Mouse (Mus musculus): ENCODE measurements around the gene Mctp1. TPM values are rescaled to one million over a fixed set of nuclear protein-coding genes. Genes with fewer than 3 reads are reported as not detected.
"Not testable (repeated sequence)": the region's sequence is repeated elsewhere in the genome, so short reads cannot be mapped to it uniquely, and the experiment has no call there.

Gene Mctp1
- total and polyA plus RNA-seq, 3 experiments, result not detected

GRCm38 (mm10) chr13:76969386-76969785 lies 585.1 kb downstream of the Mctp1 start:
- Histone ChIP-seq H3K27me3 (ENCODE audit: control insufficient read depth in 1 of 2, insufficient read depth in 2 of 2, low read length in 2 of 2) (no peaks in the 10 kb centered on the region), H3K4me3 (ENCODE audit: control insufficient read depth in 1 of 2, insufficient read depth in 1 of 2, low read depth in 2 of 2, low read length in 2 of 2) (no peak overlapping the region), H3K9me3 (replicated peaks; ENCODE audit: insufficient read depth, low read length) (no peaks in the 10 kb centered on the region), H3K4me1 (ENCODE audit: control insufficient read depth in 1 of 2, insufficient read depth in 2 of 2, low read length in 2 of 2) (no peaks in the 10 kb centered on the region; a peak in 1 of 4 replicates), H3K9ac (ENCODE audit: control insufficient read depth, low read depth, low read length, poor library complexity, severe bottlenecking) (no peak overlapping the region), H3K27ac (ENCODE audit: control insufficient read depth, low read depth, low read length) (no peak overlapping the region), H3K36me3 (ENCODE audit: control insufficient read depth in 1 of 2, insufficient read depth in 2 of 2, low read length in 2 of 2) (no peaks in the 10 kb centered on the region), H3K79me2 (ENCODE audit: control insufficient read depth, insufficient read depth, low read length, poor library complexity) (no peaks in the 10 kb centered on the region)
- TF ChIP-seq MEF2A (IDR thresholded peaks at IDR 0.05; ENCODE audit: extremely low read depth, insufficient replicate concordance, low read depth, low read length, poor library complexity, severe bottlenecking), result no peak
- peak; percentile 100 for TF ChIP-seq RAD21 (IDR thresholded peaks at IDR 0.05; ENCODE audit: low read depth, low read length)
- peak; percentile 95 for TF ChIP-seq ZC3H11A (IDR thresholded peaks at IDR 0.05; ENCODE audit: low read depth, low read length)
- TF ChIP-seq ELF1 (IDR thresholded peaks at IDR 0.05; ENCODE audit: low read depth, low read length), result no peak
- TF ChIP-seq CHD2 (IDR thresholded peaks at IDR 0.05; ENCODE audit: low read length), result no peak
- TF ChIP-seq ZNF384 (IDR thresholded peaks at IDR 0.05; ENCODE audit: low read depth, low read length), result no peak
- peak; percentile 74 to 93 (median 76) for TF ChIP-seq CTCF (IDR thresholded peaks at IDR 0.05 in 2 of 3, conservative IDR thresholded peaks at IDR 0.05 in 1 of 3; ENCODE audit: control insufficient read depth in 1 of 3, insufficient read depth in 1 of 3, low read depth in 2 of 3, low read length in 3 of 3, poor library complexity in 1 of 3, severe bottlenecking in 1 of 3)
- no peak for TF ChIP-seq NRF1 (IDR thresholded peaks at IDR 0.05; ENCODE audit: insufficient read depth, low read depth, low read length, poor library complexity, severe bottlenecking)
- no peak for TF ChIP-seq USF1 (IDR thresholded peaks at IDR 0.05; ENCODE audit: low read depth, low read length)
- TF ChIP-seq HCFC1 (IDR thresholded peaks at IDR 0.05; ENCODE audit: low read depth, low read length), result no peak
- no peak for TF ChIP-seq E2F4 (IDR thresholded peaks at IDR 0.05; ENCODE audit: borderline replicate concordance, low read depth, low read length)
- TF ChIP-seq TAL1 (IDR thresholded peaks at IDR 0.05; ENCODE audit: low read length), result no peak
- no peak for TF ChIP-seq TCF12 (IDR thresholded peaks at IDR 0.05; ENCODE audit: low read depth, low read length)
- TF ChIP-seq MAZ (IDR thresholded peaks at IDR 0.05; ENCODE audit: low read depth, low read length), result no peak
- TF ChIP-seq MYC (IDR thresholded peaks at IDR 0.05; ENCODE audit: low read depth, low read length), result no peak
- no peak for TF ChIP-seq ZMIZ1 (IDR thresholded peaks at IDR 0.05; ENCODE audit: low read depth, low read length)
- no peak for TF ChIP-seq MAX (IDR thresholded peaks at IDR 0.05; ENCODE audit: low read length)
- no peak for TF ChIP-seq USF2 (IDR thresholded peaks at IDR 0.05; ENCODE audit: borderline replicate concordance in 1 of 2, insufficient read depth in 1 of 2, low read depth in 1 of 2, low read length in 2 of 2)
- TF ChIP-seq NELFE (IDR thresholded peaks at IDR 0.05; ENCODE audit: low read depth, low read length), result no peak
- TF ChIP-seq GABPA (IDR thresholded peaks at IDR 0.05; ENCODE audit: low read depth, low read length), result no peak
- no peak for TF ChIP-seq EP300 (IDR thresholded peaks at IDR 0.05; ENCODE audit: low read depth in 1 of 2, low read length in 2 of 2)
- no peak for TF ChIP-seq TBP (IDR thresholded peaks at IDR 0.05; ENCODE audit: low read depth, low read length)
- TF ChIP-seq SIN3A (IDR thresholded peaks at IDR 0.05; ENCODE audit: low read length), result peak; percentile 22; the same call in 1 of the 2 replicates
- TF ChIP-seq SMC3 (IDR thresholded peaks at IDR 0.05; ENCODE audit: low read depth, low read length), result peak; percentile 96
- peak; percentile 72 for DNase-seq (ENCODE audit: low read depth, low spot score)

- not testable (repeated sequence) for H3K27me3 ChIP-seq (ENCODE audit: control insufficient read depth in 1 of 2, insufficient read depth in 2 of 2, low read length in 2 of 2); H3K9me3 ChIP-seq (replicated peaks; ENCODE audit: insufficient read depth, low read length); DNase-seq (ENCODE audit: low read depth, low spot score); H3K27ac ChIP-seq (ENCODE audit: control insufficient read depth, low read depth, low read length); H3K36me3 ChIP-seq (ENCODE audit: control insufficient read depth in 1 of 2, insufficient read depth in 2 of 2, low read length in 2 of 2); H3K9ac ChIP-seq (ENCODE audit: control insufficient read depth, low read depth, low read length, poor library complexity, severe bottlenecking); H3K4me3 ChIP-seq (ENCODE audit: control insufficient read depth in 1 of 2, insufficient read depth in 1 of 2, low read depth in 2 of 2, low read length in 2 of 2); H3K4me1 ChIP-seq (ENCODE audit: control insufficient read depth in 1 of 2, insufficient read depth in 2 of 2, low read length in 2 of 2); H3K79me2 ChIP-seq (ENCODE audit: control insufficient read depth, insufficient read depth, low read length, poor library complexity)
Observed at GRCm38 (mm10) chr13:76971046-76971445, 586.7 kb downstream of the Mctp1 start.
